ENCODE assay signal across 8 mouse cellular contexts in the genomic region with DNA sequence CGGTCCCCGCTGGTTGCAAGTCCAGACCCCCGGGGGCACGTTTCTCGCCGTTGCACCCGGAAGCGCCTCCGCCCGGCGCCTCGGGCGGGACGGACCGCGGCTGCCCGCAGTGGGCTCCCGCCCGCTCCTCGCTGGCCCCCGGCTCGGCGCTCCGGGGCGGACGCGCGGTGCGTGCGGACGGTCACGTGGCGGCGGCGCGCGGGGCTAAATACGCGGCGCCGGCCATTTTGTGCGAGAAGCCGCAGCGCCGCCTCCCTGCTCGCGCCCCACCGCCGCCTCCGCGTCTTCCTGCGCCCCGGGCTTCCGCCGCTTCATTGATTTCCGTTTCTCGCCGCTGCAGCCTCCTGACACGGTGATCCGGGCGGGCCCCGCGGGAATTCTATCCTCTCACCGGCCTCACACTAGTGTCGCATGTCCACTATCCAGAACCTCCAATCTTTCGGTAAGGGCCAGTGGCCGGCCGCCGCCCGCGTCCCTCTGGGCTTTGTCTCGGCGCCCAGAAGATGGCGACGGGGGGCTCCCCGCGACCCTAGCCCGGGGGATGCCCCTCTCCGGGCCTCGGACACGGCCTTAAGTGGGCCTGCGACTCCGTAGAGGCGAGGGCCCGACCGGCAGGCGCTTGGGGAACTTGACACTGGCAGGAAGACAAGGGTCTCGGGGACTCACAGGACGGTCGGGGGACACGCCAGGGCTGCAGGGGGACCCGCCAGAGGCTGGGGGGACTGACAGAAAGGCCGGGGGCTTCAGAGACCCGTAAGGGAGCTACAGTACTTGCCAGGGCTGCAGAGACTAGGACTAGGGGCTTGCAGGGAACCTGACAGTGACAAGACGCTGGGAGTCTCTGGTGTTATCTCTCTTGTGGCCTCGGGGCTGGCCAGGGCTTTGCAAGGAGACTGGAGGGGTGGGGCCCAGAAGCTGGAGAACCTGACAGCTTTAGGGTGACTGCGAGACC. TPM values are rescaled to one million over a fixed set of nuclear protein-coding genes. Genes with fewer than 3 reads are reported as not detected.
DNase-seq lines count a peak whose midpoint lies in the region; ATAC-seq lines count a peak whose summit lies in the region.

No protein-coding gene starts in this region.

- peak; percentile 77 for ATAC-seq in megakaryocyte, adult 5-6 weeks (ENCODE audit: poor library complexity, severe bottlenecking)

- DNase-seq in T-cell, adult 2 months (ENCODE audit: low spot score), result peak; percentile 77
- peak; percentile 60 to 79 for DNase-seq in cerebellum, postnatal 4 days (ENCODE audit: low spot score in 2 of 2)
- DNase-seq in gastrocnemius, adult 8-10 months (ENCODE audit: low spot score in 2 of 2), result peak; percentile 54 to 72
- DNase-seq in induced T-regulatory cell, adult 2 months (ENCODE audit: low read depth), result peak; percentile 90
- peak; percentile 67 to 75 for DNase-seq in left cerebral cortex, adult 8-10 months (ENCODE audit: low spot score in 2 of 2)
- DNase-seq in right cerebral cortex, adult 2 months (ENCODE audit: low spot score in 2 of 2), result peak; percentile 80
- DNase-seq in urinary bladder, postnatal 14 days (ENCODE audit: low spot score), result peak; percentile 78

RNA-seq across cellular contexts. Expression of a gene that starts 0.6 kb away (rescaled TPM):
- total RNA-seq in gastrocnemius, adult 8-10 months (2022), result 10 to 100 TPM; 38.4 to 44.6 (median 42.4) TPM
- 100 to 1,000 TPM; 140 to 164 (median 154) TPM for total RNA-seq in left cerebral cortex, adult 8-10 months (2022)
- total RNA-seq in megakaryocyte, adult 5-6 weeks (2015), result 54.6 and 68.3 TPM in 2 replicates
- total RNA-seq in megakaryocyte, adult 5-6 weeks (2017), result 80.3 and 107 TPM in 2 replicates

RNA-seq across cellular contexts. Expression of a gene that starts 46.9 kb away (rescaled TPM):
- not detected for total RNA-seq in gastrocnemius, adult 8-10 months (2022)
- 10 to 100 TPM; 11.5 to 13.4 (median 12.0) TPM for total RNA-seq in left cerebral cortex, adult 8-10 months (2022)
- total RNA-seq in megakaryocyte, adult 5-6 weeks (2015), result 0.11 and 0.21 TPM in 2 replicates
- 0.04 TPM in 1 of 2 replicates, not detected in the other for total RNA-seq in megakaryocyte, adult 5-6 weeks (2017)

Comparison
In these comparisons a context has a peak if more than half of its experiments do, and no peak if none do; other contexts are left out.
1. Peak in every context shown above with its lines: DNase-seq and ATAC-seq.
2. RNA of a gene that starts 46.9 kb away (total RNA-seq): 11.5 to 13.4 TPM in left cerebral cortex, adult 8-10 months; 0.04 to 0.21 TPM in megakaryocyte, adult 5-6 weeks and not detected in gastrocnemius, adult 8-10 months; every median in the first group is over 10 times any median in the second.